Mouse (Mus musculus): ENCODE data around the gene Scly. TPM values are rescaled to one million over a fixed set of nuclear protein-coding genes. Genes with fewer than 3 reads are reported as not detected.

The Scly gene
- polyA plus RNA-seq, 2 experiments = 11.6 to 13.5 TPM

DNA sequence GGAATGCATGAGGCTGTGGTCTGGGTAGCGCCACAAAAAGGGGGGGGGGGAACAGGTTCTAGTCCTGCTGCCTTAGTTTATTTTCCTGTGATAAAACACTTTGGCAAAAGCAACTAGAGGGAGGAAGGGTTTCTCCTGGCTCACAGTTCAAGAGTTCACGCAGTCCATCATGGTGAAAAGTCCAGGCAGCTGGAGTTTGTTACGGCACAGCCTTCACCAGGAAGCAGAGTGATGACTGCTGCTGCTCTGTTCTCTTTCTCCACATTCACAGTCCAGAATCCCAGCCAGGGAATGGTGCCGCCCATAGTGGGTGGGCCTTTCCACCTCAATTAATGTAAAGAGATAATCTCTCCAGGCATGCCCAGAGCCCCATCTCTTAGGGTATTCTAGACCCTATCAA, 14.1 kb downstream of the Scly start:
- Histone ChIP-seq H3K36me3 (ENCODE audit: control insufficient read depth, insufficient read depth, low read length) (peaks cover 37% of the 10 kb centered on the region), H3K4me1 (ENCODE audit: control insufficient read depth, insufficient read depth, low read length) (peaks cover 4% of the 10 kb centered on the region; the same call in 1 of the 2 replicates), H3K27me3 (ENCODE audit: control insufficient read depth, insufficient read depth, low read length) (no peaks in the 10 kb centered on the region), H3K4me3 (replicated peaks; ENCODE audit: low read length) (no peak overlapping the region), H3K4me2 (replicated peaks; ENCODE audit: low read depth, low read length, severe bottlenecking) (no peak overlapping the region), H3K9ac (ENCODE audit: low read depth, low read length, severe bottlenecking) (no peak overlapping the region), H3K27ac (replicated peaks; ENCODE audit: low read depth, low read length) (no peak overlapping the region), H3K9me3 (ENCODE audit: control insufficient read depth, low read length) (no peaks in the 10 kb centered on the region)
- DNase-seq (ENCODE audit: low spot score) = no peak
- WGBS = 92% methylated on average over 4 of the region's 4 CpGs
- TF ChIP-seq POLR2A (IDR thresholded peaks at IDR 0.05; ENCODE audit: borderline replicate concordance, extremely low read depth, insufficient read depth, insufficient read length) = no peak
- ATAC-seq (ENCODE audit: low FRiP score, low read depth) = no peak

DNA sequence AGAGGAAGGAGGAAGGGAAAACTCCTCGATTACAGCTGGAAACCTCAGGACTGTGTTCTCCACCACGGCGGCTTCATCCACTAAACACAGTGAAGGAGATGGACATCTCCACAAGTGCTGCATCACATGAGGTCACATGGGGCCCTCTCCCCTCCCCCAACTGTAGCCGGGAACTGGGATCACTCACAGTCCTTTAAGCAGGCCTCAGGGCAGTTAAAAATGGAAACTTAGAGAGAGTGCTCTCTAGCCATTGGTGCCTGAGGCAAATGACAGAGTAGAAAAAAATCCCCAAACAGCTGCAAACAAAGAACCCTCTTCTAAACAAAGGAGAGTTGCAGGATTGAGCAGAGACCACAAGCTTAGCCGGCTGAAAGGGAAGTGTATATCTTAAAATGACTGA, 15.1 kb downstream of the Scly start:
- Histone ChIP-seq H3K36me3 (ENCODE audit: control insufficient read depth, insufficient read depth, low read length) (peaks cover 30% of the 10 kb centered on the region), H3K4me1 (ENCODE audit: control insufficient read depth, insufficient read depth, low read length) (peaks cover 4% of the 10 kb centered on the region; the same call in 1 of the 2 replicates), H3K4me3 (replicated peaks; ENCODE audit: low read length) (no peak overlapping the region), H3K27me3 (ENCODE audit: control insufficient read depth, insufficient read depth, low read length) (no peaks in the 10 kb centered on the region), H3K9me3 (ENCODE audit: control insufficient read depth, low read length) (no peaks in the 10 kb centered on the region), H3K27ac (replicated peaks; ENCODE audit: low read depth, low read length) (peak overlapping the region; percentile 55; the same call in 1 of the 2 replicates), H3K4me2 (replicated peaks; ENCODE audit: low read depth, low read length, severe bottlenecking) (no peak overlapping the region), H3K9ac (ENCODE audit: low read depth, low read length, severe bottlenecking) (peak overlapping the region; percentile 5; the same call in 1 of the 2 replicates)
- no peak for TF ChIP-seq POLR2A (IDR thresholded peaks at IDR 0.05; ENCODE audit: borderline replicate concordance, extremely low read depth, insufficient read depth, insufficient read length)
- DNase-seq (ENCODE audit: low spot score) (peak; percentile 28), ATAC-seq (ENCODE audit: low FRiP score, low read depth) (peak; percentile 86)
- 38% methylated on average over 5 of the region's 5 CpGs for WGBS

GRCm38 (mm10) chr1:91317656-91318055, 19.5 kb downstream of the Scly start:
- peaks cover 4% of the 10 kb centered on the region; the same call in 1 of the 2 replicates for H3K4me1 ChIP-seq (ENCODE audit: control insufficient read depth, insufficient read depth, low read length)
- ATAC-seq (ENCODE audit: low FRiP score, low read depth) (no peak), DNase-seq (ENCODE audit: low spot score) (no peak)
- WGBS = 69% methylated on average over 6 of the region's 6 CpGs
- no peaks in the 10 kb centered on the region for H3K9me3 ChIP-seq (ENCODE audit: control insufficient read depth, low read length)
- no peak for TF ChIP-seq POLR2A (IDR thresholded peaks at IDR 0.05; ENCODE audit: borderline replicate concordance, extremely low read depth, insufficient read depth, insufficient read length)
- H3K4me2 ChIP-seq (replicated peaks; ENCODE audit: low read depth, low read length, severe bottlenecking) = no peak overlapping the region
- no peaks in the 10 kb centered on the region for H3K36me3 ChIP-seq (ENCODE audit: control insufficient read depth, insufficient read depth, low read length)
- H3K9ac ChIP-seq (ENCODE audit: low read depth, low read length, severe bottlenecking) = no peak overlapping the region
- no peak overlapping the region for H3K4me3 ChIP-seq (replicated peaks; ENCODE audit: low read length)
- no peak overlapping the region for H3K27ac ChIP-seq (replicated peaks; ENCODE audit: low read depth, low read length)
- H3K27me3 ChIP-seq (ENCODE audit: control insufficient read depth, insufficient read depth, low read length) = no peaks in the 10 kb centered on the region

GRCm38 (mm10) chr1:91321760-91322438, 23.8 kb downstream of the Scly start, which contains the start of gene Espnl:
Espnl (plus strand) TSS chr1:91322075.
- H3K4me3 ChIP-seq (replicated peaks; ENCODE audit: low read length) = no peak within 1 kb of the TSS
- H3K9me3 ChIP-seq (ENCODE audit: control insufficient read depth, low read length) = no peaks in the 10 kb centered on the region
- DNase-seq (ENCODE audit: low spot score) (no peak), ATAC-seq (ENCODE audit: low FRiP score, low read depth) (no peak)
- TF ChIP-seq POLR2A (IDR thresholded peaks at IDR 0.05; ENCODE audit: borderline replicate concordance, extremely low read depth, insufficient read depth, insufficient read length) = no peak
- H3K27ac ChIP-seq (replicated peaks; ENCODE audit: low read depth, low read length) = no peak within 1 kb of the TSS
- H3K9ac ChIP-seq (ENCODE audit: low read depth, low read length, severe bottlenecking) = no peak within 1 kb of the TSS
- no peaks in the 10 kb centered on the region for H3K27me3 ChIP-seq (ENCODE audit: control insufficient read depth, insufficient read depth, low read length)
- H3K4me1 ChIP-seq (ENCODE audit: control insufficient read depth, insufficient read depth, low read length) = no peaks in the 10 kb centered on the region
- WGBS = 67% methylated on average over 18 of the region's 19 CpGs
- H3K4me2 ChIP-seq (replicated peaks; ENCODE audit: low read depth, low read length, severe bottlenecking) = no peak within 1 kb of the TSS
- no peaks in the 10 kb centered on the region for H3K36me3 ChIP-seq (ENCODE audit: control insufficient read depth, insufficient read depth, low read length)

DNA sequence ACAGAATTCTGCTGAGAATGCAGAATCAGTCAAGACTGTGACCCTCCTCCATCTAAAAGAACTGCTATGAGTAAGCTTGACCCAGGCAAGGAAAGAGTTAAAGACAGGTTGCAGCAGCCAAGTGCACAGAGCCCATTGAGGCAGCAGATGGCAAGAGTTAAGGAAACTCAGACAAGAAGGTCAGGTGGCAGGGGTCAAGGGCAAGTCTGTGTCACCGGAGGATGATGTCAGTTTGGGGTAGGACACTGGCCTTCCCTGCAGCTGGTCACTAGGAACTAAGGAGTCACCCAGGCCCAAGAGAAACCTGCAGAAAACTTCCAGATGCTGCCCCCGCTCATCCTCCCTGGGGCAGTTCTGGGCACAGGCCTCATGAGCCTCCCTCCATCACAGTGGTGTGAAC, 26.5 kb downstream of the Scly start:
- WGBS = 61% methylated on average over 2 of the region's 2 CpGs
- Histone ChIP-seq H3K36me3 (ENCODE audit: control insufficient read depth, insufficient read depth, low read length) (no peaks in the 10 kb centered on the region), H3K9me3 (ENCODE audit: control insufficient read depth, low read length) (no peaks in the 10 kb centered on the region), H3K27me3 (ENCODE audit: control insufficient read depth, insufficient read depth, low read length) (no peaks in the 10 kb centered on the region), H3K4me1 (ENCODE audit: control insufficient read depth, insufficient read depth, low read length) (no peaks in the 10 kb centered on the region), H3K4me2 (replicated peaks; ENCODE audit: low read depth, low read length, severe bottlenecking) (no peak overlapping the region), H3K4me3 (replicated peaks; ENCODE audit: low read length) (no peak overlapping the region), H3K9ac (ENCODE audit: low read depth, low read length, severe bottlenecking) (no peak overlapping the region), H3K27ac (replicated peaks; ENCODE audit: low read depth, low read length) (no peak overlapping the region)
- ATAC-seq (ENCODE audit: low FRiP score, low read depth) (no peak), DNase-seq (ENCODE audit: low spot score) (no peak)
- no peak for TF ChIP-seq POLR2A (IDR thresholded peaks at IDR 0.05; ENCODE audit: borderline replicate concordance, extremely low read depth, insufficient read depth, insufficient read length)
